28 mouse cellular contexts compared by ENCODE assay signal in genomic region chr6:139198601-139199000, GRCm38 (mm10).
DNase-seq lines count a peak whose midpoint lies in the region; ATAC-seq and TF ChIP-seq lines count a peak whose summit lies in the region.
"Had no signal": no experiment of that assay in that cellular context is flagged by ENCODE, and none has a peak within 500 bp of the region (broad histone marks: within the 10 kb centered on the region; RNA-seq: fewer than 3 reads in every experiment).

No protein-coding gene starts in this region.

- H3K27me3 ChIP-seq in forebrain, postnatal 0 days (ENCODE audit: insufficient read depth, low read length): no peaks in the 10 kb centered on the region
- no peaks in the 10 kb centered on the region for H3K27me3 ChIP-seq in forebrain, embryonic 10.5 days (ENCODE audit: poor library complexity, severe bottlenecking)
- no peaks in the 10 kb centered on the region for H3K27me3 ChIP-seq in neural tube, embryonic 15.5 days (replicated peaks)
- H3K27me3 ChIP-seq: hindbrain, embryonic 15.5 days; limb, embryonic 13.5 days; liver, embryonic 12.5 days had no signal

- no peak overlapping the region for H3K9ac ChIP-seq in forebrain, postnatal 0 days
- no peak overlapping the region for H3K9ac ChIP-seq in neural tube, embryonic 15.5 days (replicated peaks)
- H3K9ac ChIP-seq: hindbrain, embryonic 15.5 days; limb, embryonic 13.5 days; liver, embryonic 12.5 days; liver, postnatal 0 days had no signal

- 46% methylated on average over 4 of the region's 4 CpGs for WGBS in forebrain, postnatal 0 days
- 86% methylated on average over 4 of the region's 4 CpGs for WGBS in forebrain, embryonic 10.5 days
- 76% methylated on average over 4 of the region's 4 CpGs for WGBS in neural tube, embryonic 15.5 days

- no peak overlapping the region for H3K27ac ChIP-seq in forebrain, postnatal 0 days (ENCODE audit: low read depth, low read length)
- no peak overlapping the region for H3K27ac ChIP-seq in forebrain, embryonic 10.5 days
- H3K27ac ChIP-seq in layer of hippocampus, adult 2 months: peak overlapping the region; percentile 36
- H3K27ac ChIP-seq in neural tube, embryonic 15.5 days (replicated peaks): no peak overlapping the region
- H3K27ac ChIP-seq: hindbrain, embryonic 10.5 days; hindbrain, embryonic 15.5 days; limb, embryonic 13.5 days; liver, embryonic 12.5 days; stomach, postnatal 0 days had no signal

- peak; percentile 71 for ATAC-seq in forebrain, postnatal 0 days
- ATAC-seq in neural tube, embryonic 15.5 days (ENCODE audit: low FRiP score): no peak
- ATAC-seq: CD4-positive, CD25-positive, alpha-beta regulatory T cell, adult 4 months; inflammation-experienced regulatory T-cells, adult 6 months; liver, embryonic 12.5 days; liver, postnatal 0 days; midbrain, embryonic 16.5 days had no signal

- H3K4me2 ChIP-seq in forebrain, postnatal 0 days (ENCODE audit: low read depth): no peak overlapping the region
- no peak overlapping the region for H3K4me2 ChIP-seq in neural tube, embryonic 15.5 days
- H3K4me2 ChIP-seq: hindbrain, embryonic 15.5 days; limb, embryonic 13.5 days; liver, embryonic 12.5 days; midbrain, embryonic 11.5 days had no signal

- H3K4me1 ChIP-seq in forebrain, postnatal 0 days (ENCODE audit: insufficient read depth): no peaks in the 10 kb centered on the region
- H3K4me1 ChIP-seq in forebrain, embryonic 10.5 days: no peaks in the 10 kb centered on the region
- no peaks in the 10 kb centered on the region for H3K4me1 ChIP-seq in neural tube, embryonic 15.5 days
- H3K4me1 ChIP-seq: hindbrain, embryonic 10.5 days; hindbrain, embryonic 15.5 days; limb, embryonic 13.5 days; liver, embryonic 12.5 days had no signal

- H3K9me3 ChIP-seq in forebrain, postnatal 0 days (ENCODE audit: low read length): no peaks in the 10 kb centered on the region
- no peaks in the 10 kb centered on the region for H3K9me3 ChIP-seq in forebrain, embryonic 10.5 days
- H3K9me3 ChIP-seq in neural tube, embryonic 15.5 days (replicated peaks): no peaks in the 10 kb centered on the region
- H3K9me3 ChIP-seq: hindbrain, embryonic 10.5 days; hindbrain, embryonic 15.5 days; liver, embryonic 12.5 days had no signal

- no peak overlapping the region for H3K4me3 ChIP-seq in forebrain, postnatal 0 days (ENCODE audit: low read depth, low read length)
- H3K4me3 ChIP-seq in forebrain, embryonic 10.5 days: no peak overlapping the region
- H3K4me3 ChIP-seq in layer of hippocampus, adult 2 months: no peak overlapping the region
- H3K4me3 ChIP-seq in neural tube, embryonic 15.5 days (replicated peaks): no peak overlapping the region
- H3K4me3 ChIP-seq: hindbrain, embryonic 10.5 days; hindbrain, embryonic 15.5 days; limb, embryonic 13.5 days; liver, embryonic 12.5 days had no signal

- no peak for TF ChIP-seq CTCF in forebrain, postnatal 0 days (IDR thresholded peaks at IDR 0.05; ENCODE audit: low read depth)
- no peak for TF ChIP-seq CTCF in layer of hippocampus, adult 2 months (conservative IDR thresholded peaks at IDR 0.05)

- peak; percentile 55 for DNase-seq in forebrain, postnatal 0 days
- DNase-seq in forebrain, embryonic 10.5 days (ENCODE audit: extremely low spot score, low spot score): no peak
- peak; percentile 13 to 35 for DNase-seq in layer of hippocampus, adult 2 months (ENCODE audit: low spot score in 2 of 2)
- no peak for DNase-seq in layer of hippocampus, postnatal 25 days (ENCODE audit: extremely low spot score in 1 of 2, low spot score in 1 of 2)
- DNase-seq in right cerebral cortex, postnatal 10 days (ENCODE audit: low spot score in 2 of 2): peak; percentile 32 to 56
- DNase-seq in right cerebral cortex, postnatal 14 days: no peak
- DNase-seq: adrenal gland, postnatal 25 days; cerebellum, adult 8-10 months; cerebellum, postnatal 25 days; gastrocnemius, postnatal 14 days; heart, postnatal 14 days; kidney, adult 11 months; kidney, postnatal 25 days; liver, postnatal 0 days; lung, postnatal 36 days; spleen, adult 18-20 months; thymus, adult 2 months; thymus, postnatal 36 days had no signal

- no peaks in the 10 kb centered on the region for H3K36me3 ChIP-seq in forebrain, postnatal 0 days (ENCODE audit: insufficient read depth)
- H3K36me3 ChIP-seq in forebrain, embryonic 10.5 days (replicated peaks): no peaks in the 10 kb centered on the region
- H3K36me3 ChIP-seq in neural tube, embryonic 15.5 days: no peaks in the 10 kb centered on the region
- H3K36me3 ChIP-seq: hindbrain, embryonic 10.5 days; hindbrain, embryonic 15.5 days; limb, embryonic 13.5 days; liver, embryonic 12.5 days had no signal

Comparison
In these comparisons a context has a peak if more than half of its experiments do, and no peak if none do; other contexts are left out.
1. DNase-seq: peak in forebrain, postnatal 0 days (single experiment), layer of hippocampus, adult 2 months (2 of 2) and right cerebral cortex, postnatal 10 days (2 of 2); none in forebrain, embryonic 10.5 days (single experiment), layer of hippocampus, postnatal 25 days (0 of 2) and right cerebral cortex, postnatal 14 days (single experiment).